Mouse (Mus musculus): Measurements from ENCODE around the gene Nadsyn1.

Gene Nadsyn1

GRCm38 (mm10) chr7:143808909-143809308, 13.7 kb downstream of the Nadsyn1 start:
- in situ Hi-C loops (cut with MseI, MboI): loop anchor here in 1 of 2 experiments (10.0 kb wide), 1 partner anchor 96 kb away; no protein-coding TSS in a partner anchor

GRCm38 (mm10) chr7:143805199-143805624, 17.4 kb downstream of the Nadsyn1 start:
- in situ Hi-C loops (cut with MseI, MboI): loop anchor here in 1 of 2 experiments (10.0 kb wide), 1 partner anchor 100 kb away; no protein-coding TSS in a partner anchor

- in situ Hi-C loops (cut with MseI, MboI): loop anchor here in 1 of 2 experiments (10.0 kb wide), 1 partner anchor 103 kb away; no protein-coding TSS in a partner anchor
Measured at GRCm38 (mm10) chr7:143801195-143802065, 21.2 kb downstream of the Nadsyn1 start.

- in situ Hi-C loops (cut with MseI, MboI): loop anchor here in 1 of 2 experiments (10.0 kb wide), 1 partner anchor 104 kb away; no protein-coding TSS in a partner anchor
Measured at GRCm38 (mm10) chr7:143800770-143801169, 21.9 kb downstream of the Nadsyn1 start.

GRCm38 (mm10) chr7:143798783-143799182, 23.9 kb downstream of the Nadsyn1 start:
- in situ Hi-C loops (cut with MseI, MboI): no loop called here

- in situ Hi-C loops (cut with MseI, MboI): no loop called here
Measured at GRCm38 (mm10) chr7:143793121-143793520, 29.5 kb downstream of the Nadsyn1 start.

GRCm38 (mm10) chr7:143792336-143792985, 30.2 kb downstream of the Nadsyn1 start:
- in situ Hi-C loops (cut with MseI, MboI): no loop called here

GRCm38 (mm10) chr7:143783996-143784829, 38.4 kb downstream of the Nadsyn1 start, which contains the start of gene Mrgpre:
TSS of gene Mrgpre (minus strand) at chr7:143784500.
- in situ Hi-C loops (cut with MseI, MboI): no loop called here

GRCm38 (mm10) chr7:143783378-143783995, 39.2 kb downstream of the Nadsyn1 start:
- in situ Hi-C loops (cut with MseI, MboI): no loop called here

GRCm38 (mm10) chr7:143777375-143777774, 45.3 kb downstream of the Nadsyn1 start:
- in situ Hi-C loops (cut with MseI, MboI): no loop called here

GRCm38 (mm10) chr7:143776137-143776536, 46.5 kb downstream of the Nadsyn1 start:
- in situ Hi-C loops (cut with MseI, MboI): no loop called here

- in situ Hi-C loops (cut with MseI, MboI): loop anchor here in 1 of 2 experiments (25.0 kb wide), 1 partner anchor 157 kb away; the partner anchor contains the start of gene Cars
Measured at GRCm38 (mm10) chr7:143769461-143769860, 53.2 kb downstream of the Nadsyn1 start.

- in situ Hi-C loops (cut with MseI, MboI): loop anchor here in 1 of 2 experiments (25.0 kb wide), 1 partner anchor 156 kb away; the partner anchor contains the start of gene Cars
Measured at GRCm38 (mm10) chr7:143768267-143768666, 54.4 kb downstream of the Nadsyn1 start.

GRCm38 (mm10) chr7:143766893-143767292, 55.8 kb downstream of the Nadsyn1 start, which contains the start of gene Mrgprg:
TSS of gene Mrgprg (minus strand) at chr7:143766993.
- in situ Hi-C loops (cut with MseI, MboI): loop anchor here in 1 of 2 experiments (25.0 kb wide), 1 partner anchor 155 kb away; the partner anchor contains the start of gene Cars

GRCm38 (mm10) chr7:143764876-143765530, 57.6 kb downstream of the Nadsyn1 start:
- in situ Hi-C loops (cut with MseI, MboI): loop anchor here in 1 of 2 experiments (25.0 kb wide), 1 partner anchor 153 kb away; the partner anchor contains the start of gene Cars

- in situ Hi-C loops (cut with MseI, MboI): loop anchor here in 1 of 2 experiments (25.0 kb wide), 1 partner anchor 151 kb away; the partner anchor contains the start of gene Cars
Measured at GRCm38 (mm10) chr7:143763794-143764193, 58.9 kb downstream of the Nadsyn1 start.

GRCm38 (mm10) chr7:143758956-143759355, 63.7 kb downstream of the Nadsyn1 start:
- in situ Hi-C loops (cut with MseI, MboI): loop anchor here (10.0 to 25.0 kb wide), 2 partner anchors 144 to 147 kb away; partner anchors contain the start of gene Cars (in 1 of the 2)

- in situ Hi-C loops (cut with MseI, MboI): loop anchor here (10.0 to 25.0 kb wide), 2 partner anchors 143 to 145 kb away; partner anchors contain the start of gene Cars (in 1 of the 2)
Measured at GRCm38 (mm10) chr7:143757696-143758095, 65.0 kb downstream of the Nadsyn1 start.

- in situ Hi-C loops (cut with MseI, MboI): loop anchor here (10.0 to 25.0 kb wide), 2 partner anchors 142 to 145 kb away; partner anchors contain the start of gene Cars (in 1 of the 2)
Measured at GRCm38 (mm10) chr7:143757027-143757390, 65.6 kb downstream of the Nadsyn1 start.

Data from mouse trophoblast stem cell (cell line).